Mouse (Mus musculus): Measurements from ENCODE around the gene Gm10273.

DNA sequence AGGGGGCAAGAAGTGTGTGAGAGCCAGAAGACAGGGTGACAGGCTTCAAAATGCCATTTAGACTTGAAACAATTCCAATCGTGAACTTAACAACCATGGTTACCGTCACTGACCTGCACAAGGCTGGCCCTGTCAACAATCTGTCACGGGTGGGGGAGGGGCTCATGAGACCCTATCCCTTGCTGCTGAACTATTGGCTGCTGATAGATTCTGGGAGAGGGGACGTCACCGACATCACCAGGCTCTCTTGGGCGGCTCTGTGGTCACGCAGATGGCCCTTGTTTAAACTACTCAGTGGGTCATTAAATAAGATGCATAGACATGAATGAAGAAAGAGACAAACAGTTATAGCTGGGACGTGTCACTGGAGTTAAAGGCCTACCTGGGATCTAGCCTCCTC, 49.2 kb downstream of the Gm10273 start:
- no peak for TF ChIP-seq ETS1 (conservative IDR thresholded peaks at IDR 0.05; ENCODE audit: low read depth, low read length)
- no peak for TF ChIP-seq CTCF (conservative IDR thresholded peaks at IDR 0.05 in 1 of 2, IDR thresholded peaks at IDR 0.05 in 1 of 2; ENCODE audit: low read depth in 2 of 2, low read length in 2 of 2)
- TF ChIP-seq NRF1 (IDR thresholded peaks at IDR 0.05; ENCODE audit: low read depth, low read length): no peak
- no peak for TF ChIP-seq ZMIZ1 (IDR thresholded peaks at IDR 0.05; ENCODE audit: low read depth, low read length)
- no peak for TF ChIP-seq RAD21 (IDR thresholded peaks at IDR 0.05; ENCODE audit: low read depth, low read length)
- TF ChIP-seq CHD1 (IDR thresholded peaks at IDR 0.05; ENCODE audit: low read depth, low read length): no peak
- TF ChIP-seq TBP (conservative IDR thresholded peaks at IDR 0.05; ENCODE audit: low read depth, low read length): no peak
- TF ChIP-seq POLR2A (IDR thresholded peaks at IDR 0.05; ENCODE audit: low read depth, low read length): no peak
- no peak for TF ChIP-seq CHD2 (IDR thresholded peaks at IDR 0.05; ENCODE audit: low read length)
- TF ChIP-seq USF2 (conservative IDR thresholded peaks at IDR 0.05; ENCODE audit: low read depth, low read length): no peak
- TF ChIP-seq USF1 (IDR thresholded peaks at IDR 0.05; ENCODE audit: low read depth, low read length): no peak
- TF ChIP-seq MAX (IDR thresholded peaks at IDR 0.05; ENCODE audit: low read length): no peak
- no peak for TF ChIP-seq NELFE (IDR thresholded peaks at IDR 0.05; ENCODE audit: low read depth, low read length)

Data from CH12.LX (cell line).